Mouse (Mus musculus): ENCODE data around the gene Dctn2.

Dctn2 gene

GRCm38 (mm10) chr10:127266112-127267091 is at the start of gene Dctn2:
Gene Dctn2, plus strand, starts transcription at chr10:127266368.
- DNase-seq (ENCODE audit: low read depth, low spot score), result peak; percentile 95

- DNase-seq (ENCODE audit: low read depth, low spot score), result no peak
Observed at GRCm38 (mm10) chr10:127216456-127216855, 49.7 kb upstream of the Dctn2 start.

- DNase-seq (ENCODE audit: low read depth, low spot score), result no peak
Observed at GRCm38 (mm10) chr10:127217177-127217576, 49.0 kb upstream of the Dctn2 start.

GRCm38 (mm10) chr10:127218339-127218738 is 47.8 kb upstream of the Dctn2 start:
- peak; percentile 61 for DNase-seq (ENCODE audit: low read depth, low spot score)

- DNase-seq (ENCODE audit: low read depth, low spot score), result no peak
Observed at GRCm38 (mm10) chr10:127225213-127225612, 41.0 kb upstream of the Dctn2 start.

GRCm38 (mm10) chr10:127225732-127226131 is 40.4 kb upstream of the Dctn2 start:
- no peak for DNase-seq (ENCODE audit: low read depth, low spot score)

GRCm38 (mm10) chr10:127226318-127226895 is 39.8 kb upstream of the Dctn2 start:
- DNase-seq (ENCODE audit: low read depth, low spot score), result no peak

- no peak for DNase-seq (ENCODE audit: low read depth, low spot score)
Observed at GRCm38 (mm10) chr10:127227163-127227562, 39.0 kb upstream of the Dctn2 start.

- DNase-seq (ENCODE audit: low read depth, low spot score), result peak; percentile 83
Observed at GRCm38 (mm10) chr10:127228897-127229296, 37.3 kb upstream of the Dctn2 start.

- DNase-seq (ENCODE audit: low read depth, low spot score), result no peak
Observed at GRCm38 (mm10) chr10:127230693-127231092, 35.5 kb upstream of the Dctn2 start.

- DNase-seq (ENCODE audit: low read depth, low spot score), result no peak
Observed at GRCm38 (mm10) chr10:127231741-127232140, 34.4 kb upstream of the Dctn2 start.

GRCm38 (mm10) chr10:127233141-127233540 is 33.0 kb upstream of the Dctn2 start:
- peak; percentile 61 for DNase-seq (ENCODE audit: low read depth, low spot score)

- no peak for DNase-seq (ENCODE audit: low read depth, low spot score)
Observed at GRCm38 (mm10) chr10:127236541-127236940, 29.6 kb upstream of the Dctn2 start.

GRCm38 (mm10) chr10:127238241-127238824 is 27.8 kb upstream of the Dctn2 start:
- DNase-seq (ENCODE audit: low read depth, low spot score), result peak; percentile 48

GRCm38 (mm10) chr10:127250810-127251209 is 15.4 kb upstream of the Dctn2 start:
- no peak for DNase-seq (ENCODE audit: low read depth, low spot score)

- DNase-seq (ENCODE audit: low read depth, low spot score), result no peak
Observed at GRCm38 (mm10) chr10:127255625-127256345, 10.4 kb upstream of the Dctn2 start.

GRCm38 (mm10) chr10:127257790-127258189 is 8.4 kb upstream of the Dctn2 start:
- no peak for DNase-seq (ENCODE audit: low read depth, low spot score)

GRCm38 (mm10) chr10:127258489-127258888 is 7.7 kb upstream of the Dctn2 start:
- DNase-seq (ENCODE audit: low read depth, low spot score), result no peak

- DNase-seq (ENCODE audit: low read depth, low spot score), result no peak
Observed at GRCm38 (mm10) chr10:127261706-127262547, 4.2 kb upstream of the Dctn2 start.

- DNase-seq (ENCODE audit: low read depth, low spot score), result peak; percentile 55
Observed at GRCm38 (mm10) chr10:127262548-127263398, 3.4 kb upstream of the Dctn2 start, which contains the start of gene Kif5a. Gene Kif5a, minus strand, starts transcription at chr10:127263348.
